Mouse (Mus musculus): ENCODE data around the gene C77080. TPM values are rescaled to one million over a fixed set of nuclear protein-coding genes. Genes with fewer than 3 reads are reported as not detected.

Gene C77080
- polyA plus RNA-seq, 1 experiment from 2014 or later, result 0.92 TPM

GRCm38 (mm10) chr4:129287472-129287981, 26.3 kb upstream of the C77080 start, which contains the start of gene Sync:
Gene Sync, plus strand, starts transcription at chr4:129287617.
- peaks cover 73% of the 10 kb centered on the region for H3K27me3 ChIP-seq (replicated peaks)
- H3K9ac ChIP-seq, result peak within 1 kb of the TSS; percentile 63
- 0% methylated on average over 47 of the region's 53 CpGs for WGBS (ENCODE audit: insufficient replicate concordance)
- peak; percentile 45; the same call in 1 of the 2 replicates for ATAC-seq
- peaks cover 15% of the 10 kb centered on the region for H3K4me1 ChIP-seq
- peak within 1 kb of the TSS; percentile 60 for H3K4me3 ChIP-seq
- H3K36me3 ChIP-seq, result no peaks in the 10 kb centered on the region
- no peak within 1 kb of the TSS for H3K27ac ChIP-seq
- peak within 1 kb of the TSS; percentile 95 for H3K4me2 ChIP-seq
- H3K9me3 ChIP-seq (replicated peaks), result no peaks in the 10 kb centered on the region

DNA sequence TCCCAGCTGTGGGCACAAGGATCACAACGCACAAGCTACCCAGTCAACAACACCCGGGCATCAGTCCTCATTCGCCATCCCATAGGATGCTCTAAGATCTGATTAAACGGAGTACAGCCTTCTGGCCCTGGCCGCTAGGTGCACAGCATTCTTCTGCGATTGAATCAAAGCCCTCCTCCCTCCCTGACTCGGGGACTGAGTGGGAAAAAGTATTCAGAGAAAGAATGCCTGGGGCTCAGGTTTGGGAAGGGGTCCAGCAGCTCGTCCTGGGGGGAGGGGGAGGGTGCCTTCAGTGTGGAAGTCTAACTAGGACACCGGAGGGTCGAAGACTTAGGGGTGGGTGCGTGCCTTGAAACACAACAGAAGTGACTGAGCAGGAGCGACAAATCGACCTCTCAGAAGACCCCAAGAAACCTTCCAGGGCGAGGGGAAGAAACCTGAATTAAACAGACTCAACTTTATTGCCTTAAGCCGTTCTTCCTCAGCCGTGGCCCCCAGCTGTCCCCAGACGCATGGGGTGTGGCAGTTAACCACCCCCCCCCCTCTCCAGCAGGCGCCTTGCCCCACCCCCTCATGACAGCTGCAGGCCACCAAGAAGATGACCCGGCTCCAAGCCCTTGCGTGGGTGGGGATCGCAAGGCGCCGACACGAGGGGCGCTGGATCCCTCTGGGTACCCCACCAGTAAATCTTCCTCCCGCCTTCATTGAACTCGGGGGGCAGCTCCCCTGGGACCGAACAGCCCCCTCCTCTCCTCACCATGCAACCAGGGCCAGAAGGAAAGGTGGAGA, 25.7 kb upstream of the C77080 start:
- H3K36me3 ChIP-seq, result no peaks in the 10 kb centered on the region
- no peaks in the 10 kb centered on the region for H3K9me3 ChIP-seq (replicated peaks)
- WGBS (ENCODE audit: insufficient replicate concordance), result 4% methylated on average over 28 of the region's 28 CpGs
- 0 out of 2 replicates have a peak, but pooled peaks have one; percentile 10 for ATAC-seq
- H3K4me2 ChIP-seq, result peak overlapping the region; percentile 95
- peaks cover 15% of the 10 kb centered on the region for H3K4me1 ChIP-seq
- H3K4me3 ChIP-seq, result peak overlapping the region; percentile 60
- H3K27ac ChIP-seq, result no peak overlapping the region
- H3K27me3 ChIP-seq (replicated peaks), result peaks cover 72% of the 10 kb centered on the region
- H3K9ac ChIP-seq, result peak overlapping the region; percentile 63

DNA sequence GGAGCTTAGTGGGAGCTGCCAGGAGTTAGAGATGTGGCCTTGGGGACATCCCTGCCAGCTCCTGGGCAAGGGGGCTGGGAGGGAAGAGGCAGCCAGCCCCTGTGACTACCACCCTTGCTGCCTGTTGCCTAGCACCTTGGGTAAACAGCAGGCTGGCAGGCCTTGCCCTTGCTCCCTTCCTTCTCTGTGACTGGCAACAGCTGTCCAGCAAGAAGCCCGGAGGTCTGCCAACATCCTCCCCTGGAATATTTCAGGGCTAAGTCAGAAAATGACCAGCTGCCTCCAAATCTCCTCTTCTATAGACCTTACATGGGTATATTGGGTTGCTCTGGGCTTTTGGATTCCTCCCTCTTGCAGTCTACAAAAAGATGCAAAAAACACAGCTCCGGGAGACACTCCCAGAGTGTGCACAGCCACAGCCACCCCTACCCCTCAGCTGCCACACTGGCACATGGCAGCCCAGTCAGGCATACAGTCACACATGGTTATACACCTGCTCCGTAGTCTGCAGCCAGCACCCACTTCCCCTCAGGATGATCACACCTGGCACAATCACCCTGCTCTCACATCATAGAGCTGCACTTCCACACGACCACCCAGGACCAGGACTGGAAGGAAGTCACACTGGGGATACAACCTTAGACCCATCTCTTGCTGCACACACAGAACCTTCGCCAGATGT, 24.9 kb upstream of the C77080 start:
- no peak overlapping the region for H3K4me2 ChIP-seq
- 61% methylated on average over 5 of the region's 5 CpGs for whole genome bisulfite sequencing (ENCODE audit: insufficient replicate concordance)
- H3K36me3 ChIP-seq, result no peaks in the 10 kb centered on the region
- peaks cover 15% of the 10 kb centered on the region for H3K4me1 ChIP-seq
- no peak overlapping the region for H3K27ac ChIP-seq
- H3K27me3 ChIP-seq (replicated peaks), result peaks cover 72% of the 10 kb centered on the region
- ATAC-seq, result no peak
- no peak overlapping the region for H3K9ac ChIP-seq
- H3K4me3 ChIP-seq, result no peak overlapping the region
- H3K9me3 ChIP-seq (replicated peaks), result no peaks in the 10 kb centered on the region

DNA sequence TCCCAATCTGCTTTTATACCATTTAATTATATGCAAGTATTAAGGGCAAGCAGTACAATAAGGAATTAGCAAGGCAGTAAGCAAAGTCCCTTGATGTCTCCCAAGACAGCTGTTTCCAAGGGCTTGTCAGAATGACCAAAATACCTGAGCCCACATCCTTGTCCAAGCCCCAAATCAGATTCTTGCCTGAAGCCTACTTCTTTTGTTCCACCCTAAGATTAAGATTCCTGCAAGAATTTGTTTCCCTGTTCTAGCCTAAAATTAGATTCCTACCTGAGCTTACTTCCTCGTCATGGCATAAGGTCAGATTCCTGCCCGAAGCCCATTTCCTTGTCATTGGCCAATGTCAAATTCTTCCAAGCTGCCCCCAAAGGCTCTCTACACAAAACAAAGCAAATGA, 23.5 kb upstream of the C77080 start:
- WGBS (ENCODE audit: insufficient replicate concordance), result 59% methylated on average over 2 of the region's 2 CpGs
- peaks cover 66% of the 10 kb centered on the region for H3K27me3 ChIP-seq (replicated peaks)

GRCm38 (mm10) chr4:129283226-129283625, 22.0 kb upstream of the C77080 start:
- Histone ChIP-seq H3K4me3 (no peak overlapping the region), H3K36me3 (no peaks in the 10 kb centered on the region), H3K4me1 (peaks cover 14% of the 10 kb centered on the region), H3K27me3 (replicated peaks) (peaks cover 54% of the 10 kb centered on the region), H3K9ac (no peak overlapping the region), H3K4me2 (no peak overlapping the region), H3K27ac (no peak overlapping the region), H3K9me3 (replicated peaks) (no peaks in the 10 kb centered on the region)
- no peak for ATAC-seq
- WGBS (ENCODE audit: insufficient replicate concordance), result 65% methylated on average over 5 of the region's 5 CpGs

More for the DNA sequence above, 23.5 kb upstream of the C77080 start:
- H3K4me3 ChIP-seq, result no peak overlapping the region
- H3K9me3 ChIP-seq (replicated peaks), result no peaks in the 10 kb centered on the region
- no peak overlapping the region for H3K4me2 ChIP-seq
- no peak for ATAC-seq
- H3K36me3 ChIP-seq, result no peaks in the 10 kb centered on the region
- no peak overlapping the region for H3K9ac ChIP-seq
- H3K4me1 ChIP-seq, result peaks cover 15% of the 10 kb centered on the region
- no peak overlapping the region for H3K27ac ChIP-seq

GRCm38 (mm10) chr4:129282786-129283185, 21.6 kb upstream of the C77080 start:
- H3K4me3 ChIP-seq, result no peak overlapping the region
- no peak overlapping the region for H3K4me2 ChIP-seq
- H3K9ac ChIP-seq, result no peak overlapping the region
- no peaks in the 10 kb centered on the region for H3K9me3 ChIP-seq (replicated peaks)
- H3K27me3 ChIP-seq (replicated peaks), result peaks cover 54% of the 10 kb centered on the region
- no peaks in the 10 kb centered on the region for H3K36me3 ChIP-seq
- peaks cover 10% of the 10 kb centered on the region for H3K4me1 ChIP-seq
- ATAC-seq, result no peak
- H3K27ac ChIP-seq, result no peak overlapping the region
- WGBS (ENCODE audit: insufficient replicate concordance), result 70% methylated on average over 5 of the region's 5 CpGs

DNA sequence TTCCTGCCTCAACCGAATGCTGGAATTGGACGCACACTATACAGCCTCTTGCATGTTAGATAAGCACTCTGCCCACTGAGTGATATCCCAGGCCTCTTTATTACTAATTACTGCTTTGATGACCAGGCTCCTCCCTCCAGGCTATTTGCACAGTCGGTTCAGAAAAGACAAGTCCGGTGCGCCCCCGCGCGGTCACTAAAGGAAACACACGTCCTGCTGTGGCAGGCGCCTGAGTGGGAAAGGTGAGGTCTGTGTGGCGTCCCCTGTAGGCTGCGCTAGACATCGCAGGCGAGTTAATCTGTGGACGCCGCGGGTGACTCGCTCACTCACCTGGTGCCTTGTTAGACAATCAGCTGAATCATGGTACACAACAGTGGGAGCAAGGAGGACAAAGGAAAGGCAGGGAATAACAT, 15.3 kb upstream of the C77080 start:
- Histone ChIP-seq H3K4me1 (peaks cover 18% of the 10 kb centered on the region), H3K27me3 (replicated peaks) (peaks cover 22% of the 10 kb centered on the region), H3K4me2 (0 out of 2 replicates have a peak overlapping the region, but pooled peaks have one; percentile 14), H3K36me3 (no peaks in the 10 kb centered on the region), H3K4me3 (no peak overlapping the region), H3K9ac (no peak overlapping the region), H3K9me3 (replicated peaks) (no peaks in the 10 kb centered on the region), H3K27ac (no peak overlapping the region)
- peak; percentile 78 for ATAC-seq
- WGBS (ENCODE audit: insufficient replicate concordance), result 1% methylated on average over 18 of the region's 18 CpGs

GRCm38 (mm10) chr4:129272756-129273046, 11.5 kb upstream of the C77080 start:
- Histone ChIP-seq H3K9me3 (replicated peaks) (no peaks in the 10 kb centered on the region), H3K36me3 (no peaks in the 10 kb centered on the region), H3K4me3 (no peak overlapping the region), H3K4me2 (no peak overlapping the region), H3K4me1 (peaks cover 22% of the 10 kb centered on the region), H3K9ac (no peak overlapping the region), H3K27me3 (replicated peaks) (peaks cover 21% of the 10 kb centered on the region), H3K27ac (no peak overlapping the region)
- no peak for ATAC-seq
- 64% methylated on average over 5 of the region's 5 CpGs for WGBS (ENCODE audit: insufficient replicate concordance)

DNA sequence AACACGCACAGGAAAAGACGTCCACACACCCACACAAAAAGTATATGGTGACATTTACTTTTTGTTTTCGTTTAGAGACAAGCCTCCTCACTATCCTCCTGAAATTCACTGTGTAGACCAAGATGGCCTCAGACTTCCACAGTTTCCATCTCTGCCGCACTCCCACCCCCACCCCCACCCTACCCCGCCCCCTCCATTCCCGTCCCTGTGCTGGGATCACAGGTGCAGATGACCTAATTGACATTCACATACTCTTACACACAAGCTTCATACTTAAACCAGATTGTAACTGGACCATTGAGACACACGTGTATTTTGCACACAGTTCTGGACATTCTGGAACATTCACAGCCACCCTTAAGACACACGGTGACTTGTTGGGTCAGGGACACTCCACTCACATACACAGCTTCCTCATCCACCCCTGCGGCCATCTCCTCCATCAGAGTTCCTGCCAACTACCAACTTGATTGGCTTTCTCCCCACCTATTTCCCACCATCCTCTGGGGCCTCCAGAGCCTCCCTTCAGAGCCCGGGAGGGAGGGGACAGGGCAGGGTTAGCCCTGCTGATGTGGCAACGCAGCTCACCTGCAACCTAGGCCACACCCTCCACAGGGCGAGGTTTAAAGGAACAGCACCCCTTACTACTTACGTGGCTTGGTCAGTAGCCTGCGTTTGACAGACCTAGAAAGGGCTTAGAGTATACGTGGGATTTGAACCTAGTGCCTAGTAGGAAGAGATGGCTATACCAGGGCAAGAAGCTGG, 11.0 kb upstream of the C77080 start:
- no peak for ATAC-seq
- H3K4me1 ChIP-seq, result peaks cover 25% of the 10 kb centered on the region
- no peak overlapping the region for H3K27ac ChIP-seq
- no peaks in the 10 kb centered on the region for H3K36me3 ChIP-seq
- WGBS (ENCODE audit: insufficient replicate concordance), result 30% methylated on average over 15 of the region's 15 CpGs
- no peak overlapping the region for H3K9ac ChIP-seq
- H3K4me2 ChIP-seq, result no peak overlapping the region
- H3K9me3 ChIP-seq (replicated peaks), result no peaks in the 10 kb centered on the region
- H3K27me3 ChIP-seq (replicated peaks), result peaks cover 26% of the 10 kb centered on the region
- H3K4me3 ChIP-seq, result no peak overlapping the region

DNA sequence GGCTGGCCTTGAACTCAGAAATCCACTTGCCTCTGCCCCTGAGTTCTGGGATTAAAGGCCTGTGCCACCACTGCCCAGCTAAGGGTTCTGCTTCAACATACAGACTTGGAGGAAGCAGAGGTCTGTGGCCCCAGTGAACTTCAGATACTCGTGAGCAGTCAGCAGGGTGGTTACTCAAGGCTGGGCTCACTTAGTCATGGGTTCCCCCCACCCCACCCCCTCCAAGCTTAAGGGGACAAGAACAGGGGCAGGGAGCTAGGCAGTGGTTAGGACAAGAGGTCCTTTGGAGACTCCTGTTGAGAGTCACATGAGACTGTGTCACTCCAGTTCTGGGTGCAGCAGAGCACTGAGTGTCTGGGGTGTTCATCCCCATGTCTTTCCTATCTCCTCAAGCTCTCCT, 7.5 kb upstream of the C77080 start:
- H3K27ac ChIP-seq, result no peak overlapping the region
- peaks cover 42% of the 10 kb centered on the region for H3K27me3 ChIP-seq (replicated peaks)
- H3K36me3 ChIP-seq, result no peaks in the 10 kb centered on the region
- no peaks in the 10 kb centered on the region for H3K9me3 ChIP-seq (replicated peaks)
- 28% methylated on average over 1 of the region's 1 CpGs for WGBS (ENCODE audit: insufficient replicate concordance)
- H3K4me3 ChIP-seq, result no peak overlapping the region
- no peak overlapping the region for H3K9ac ChIP-seq
- H3K4me1 ChIP-seq, result peaks cover 31% of the 10 kb centered on the region
- no peak for ATAC-seq
- H3K4me2 ChIP-seq, result no peak overlapping the region

DNA sequence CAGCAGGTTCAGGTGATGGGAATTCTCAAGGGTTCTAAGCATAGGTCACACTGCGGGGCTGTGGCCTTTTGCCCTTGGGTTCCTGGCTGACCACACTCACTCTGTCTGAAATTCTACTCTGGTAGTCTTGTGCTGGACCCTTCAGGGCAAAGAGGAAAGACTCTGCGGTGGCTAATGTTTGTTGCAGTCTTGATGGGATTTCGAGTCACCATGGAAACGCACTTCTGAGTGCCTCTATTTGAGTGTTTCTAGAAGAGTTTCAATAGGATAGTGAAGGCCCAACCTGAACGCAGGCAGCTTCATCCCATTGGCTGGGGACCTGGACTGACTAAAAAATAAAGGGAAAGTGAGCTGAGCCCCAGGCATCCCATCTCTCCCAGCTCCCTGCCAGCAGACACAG, 5.6 kb upstream of the C77080 start:
- H3K4me3 ChIP-seq, result no peak overlapping the region
- no peaks in the 10 kb centered on the region for H3K36me3 ChIP-seq
- peaks cover 34% of the 10 kb centered on the region for H3K4me1 ChIP-seq
- no peak for ATAC-seq
- peaks cover 34% of the 10 kb centered on the region; the same call in 1 of the 2 replicates for H3K27me3 ChIP-seq (replicated peaks)
- no peak overlapping the region for H3K27ac ChIP-seq
- 83% methylated on average over 5 of the region's 5 CpGs for WGBS (ENCODE audit: insufficient replicate concordance)
- no peak overlapping the region for H3K9ac ChIP-seq
- no peak overlapping the region for H3K4me2 ChIP-seq
- H3K9me3 ChIP-seq (replicated peaks), result no peaks in the 10 kb centered on the region

DNA sequence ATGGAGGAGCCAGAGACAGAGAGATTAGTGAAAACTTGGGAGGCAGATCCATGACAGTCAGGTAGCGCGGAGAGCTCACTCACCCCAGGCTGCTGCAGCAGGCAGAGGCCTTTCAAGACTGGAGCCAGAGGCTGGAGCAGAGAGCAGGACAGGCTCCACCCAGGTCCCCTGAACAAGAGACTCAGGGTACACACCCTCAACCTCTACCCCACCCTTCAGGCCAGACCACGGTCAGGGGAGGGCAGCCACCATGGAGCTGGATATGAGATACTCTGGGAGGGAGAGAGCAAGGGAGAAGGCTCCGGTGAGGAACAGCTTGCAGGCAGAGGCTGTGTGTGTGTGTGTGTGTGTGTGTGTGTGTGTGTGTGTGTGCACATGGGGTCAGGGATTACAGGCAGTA, 5.0 kb upstream of the C77080 start:
- Histone ChIP-seq H3K36me3 (no peaks in the 10 kb centered on the region), H3K27me3 (replicated peaks) (peaks cover 41% of the 10 kb centered on the region; the same call in 1 of the 2 replicates), H3K4me3 (no peak overlapping the region), H3K9ac (no peak overlapping the region), H3K4me2 (no peak overlapping the region), H3K4me1 (peaks cover 34% of the 10 kb centered on the region), H3K27ac (no peak overlapping the region), H3K9me3 (replicated peaks) (no peaks in the 10 kb centered on the region)
- WGBS (ENCODE audit: insufficient replicate concordance), result 61% methylated on average over 4 of the region's 4 CpGs
- no peak for ATAC-seq
